Mouse (Mus musculus) megakaryocyte, embryonic 14.5 days (primary cell): ENCODE data around the gene Crb2. TPM values are rescaled to one million over a fixed set of nuclear protein-coding genes. Genes with fewer than 3 reads are reported as not detected.

Source experiments
- H3K27me3 ChIP-seq: replicated peaks from 2 replicates; pipeline ENCODE3; 2012; ENCODE audit warnings: inconsistent platforms
- H3K36me3 ChIP-seq: replicated peaks from 2 replicates; pipeline ENCODE3; 2012; ENCODE audit warnings: low read length, inconsistent platforms, mixed read lengths
- H3K4me1 ChIP-seq: 2 replicates; pipeline ENCODE4 v1.6.1; 2012; ENCODE audit warnings: inconsistent platforms
- H3K4me3 ChIP-seq: replicated peaks from 2 replicates; pipeline ENCODE3; 2012; ENCODE audit warnings: moderate library complexity, mild to moderate bottlenecking, inconsistent platforms
- H3K9me3 ChIP-seq: 2 replicates; pipeline ENCODE4 v1.6.1; 2012; ENCODE audit warnings: inconsistent platforms
- FLI1 ChIP-seq: IDR thresholded peaks from 2 replicates; pipeline ENCODE4 v1.6.1; 2012; ENCODE audit warnings: low read length, inconsistent platforms, mixed read lengths
- GATA1 ChIP-seq: IDR thresholded peaks from 3 replicates; pipeline ENCODE4 v1.6.1; 2012; ENCODE audit warnings: mixed read lengths, low read length, inconsistent platforms, borderline replicate concordance
- polyA plus RNA-seq: library from polyadenylated mRNA; stranded (reverse); fragments of >175 nt; gene quantifications from 2 replicates; pipeline ENCODE4 v1.2.3, GENCODE M21; 2012; ENCODE audit warnings: low replicate concordance; ENCODE audit not compliant: insufficient read depth

Gene Crb2
- polyA plus RNA-seq, 1 experiment = not detected

- Histone ChIP-seq H3K9me3 (no peaks in the 10 kb centered on the region), H3K4me1 (peaks cover 5% of the 10 kb centered on the region; the same call in 1 of the 2 replicates), H3K36me3 (no peaks in the 10 kb centered on the region), H3K27me3 (peaks cover 73% of the 10 kb centered on the region), H3K4me3 (peak overlapping the region; percentile 2)
- TF ChIP-seq GATA1 (no peak), FLI1 (no peak)
Observed at GRCm38 (mm10) chr2:37749323-37749722, 26.7 kb upstream of the Crb2 start.

- Histone ChIP-seq H3K4me1 (peaks cover 5% of the 10 kb centered on the region; the same call in 1 of the 2 replicates), H3K36me3 (no peaks in the 10 kb centered on the region), H3K27me3 (peaks cover 84% of the 10 kb centered on the region), H3K9me3 (no peaks in the 10 kb centered on the region), H3K4me3 (no peak overlapping the region)
- TF ChIP-seq GATA1 (no peak), FLI1 (no peak)
Observed at GRCm38 (mm10) chr2:37751114-37751513, 24.9 kb upstream of the Crb2 start.

- Histone ChIP-seq H3K4me3 (no peak overlapping the region), H3K9me3 (no peaks in the 10 kb centered on the region), H3K4me1 (peaks cover 20% of the 10 kb centered on the region), H3K36me3 (no peaks in the 10 kb centered on the region), H3K27me3 (peaks cover 70% of the 10 kb centered on the region)
- TF ChIP-seq GATA1 = no peak
- TF ChIP-seq FLI1 = no peak
Observed at GRCm38 (mm10) chr2:37756220-37756930, 19.7 kb upstream of the Crb2 start.

- Histone ChIP-seq H3K36me3 (no peaks in the 10 kb centered on the region), H3K4me3 (no peak overlapping the region), H3K4me1 (peaks cover 20% of the 10 kb centered on the region), H3K9me3 (no peaks in the 10 kb centered on the region), H3K27me3 (peaks cover 72% of the 10 kb centered on the region)
- TF ChIP-seq GATA1 (no peak), FLI1 (no peak)
Observed at GRCm38 (mm10) chr2:37757016-37757415, 19.0 kb upstream of the Crb2 start.

GRCm38 (mm10) chr2:37757784-37758183 lies 18.3 kb upstream of the Crb2 start:
- TF ChIP-seq GATA1 (no peak), FLI1 (no peak)
- no peaks in the 10 kb centered on the region for H3K9me3 ChIP-seq

GRCm38 (mm10) chr2:37758343-37759015 lies 17.6 kb upstream of the Crb2 start:
- TF ChIP-seq FLI1 = no peak
- no peak for TF ChIP-seq GATA1
- Histone ChIP-seq H3K27me3 (peaks cover 72% of the 10 kb centered on the region), H3K4me3 (no peak overlapping the region), H3K9me3 (no peaks in the 10 kb centered on the region), H3K4me1 (peaks cover 15% of the 10 kb centered on the region), H3K36me3 (no peaks in the 10 kb centered on the region)

More at GRCm38 (mm10) chr2:37757784-37758183, 18.3 kb upstream of the Crb2 start:
- Histone ChIP-seq H3K36me3 (no peaks in the 10 kb centered on the region), H3K27me3 (peaks cover 72% of the 10 kb centered on the region), H3K4me1 (peaks cover 15% of the 10 kb centered on the region), H3K4me3 (no peak overlapping the region)

GRCm38 (mm10) chr2:37760633-37761032 lies 15.4 kb upstream of the Crb2 start:
- H3K36me3 ChIP-seq = no peaks in the 10 kb centered on the region
- no peaks in the 10 kb centered on the region for H3K9me3 ChIP-seq
- no peak for TF ChIP-seq FLI1
- TF ChIP-seq GATA1 = no peak
- H3K27me3 ChIP-seq = peaks cover 74% of the 10 kb centered on the region
- no peak overlapping the region for H3K4me3 ChIP-seq
- H3K4me1 ChIP-seq = peaks cover 21% of the 10 kb centered on the region

- H3K9me3 ChIP-seq = no peaks in the 10 kb centered on the region
- no peak overlapping the region for H3K4me3 ChIP-seq
- H3K4me1 ChIP-seq = peaks cover 24% of the 10 kb centered on the region
- no peak for TF ChIP-seq GATA1
- TF ChIP-seq FLI1 = no peak
- H3K27me3 ChIP-seq = peaks cover 84% of the 10 kb centered on the region
- no peaks in the 10 kb centered on the region for H3K36me3 ChIP-seq
Observed at GRCm38 (mm10) chr2:37763638-37764037, 12.4 kb upstream of the Crb2 start.

GRCm38 (mm10) chr2:37764514-37764913 lies 11.5 kb upstream of the Crb2 start:
- H3K9me3 ChIP-seq = no peaks in the 10 kb centered on the region
- peaks cover 85% of the 10 kb centered on the region for H3K27me3 ChIP-seq
- peaks cover 24% of the 10 kb centered on the region for H3K4me1 ChIP-seq
- no peak overlapping the region for H3K4me3 ChIP-seq
- TF ChIP-seq GATA1 (no peak), FLI1 (no peak)
- H3K36me3 ChIP-seq = no peaks in the 10 kb centered on the region

GRCm38 (mm10) chr2:37765082-37765483 lies 11.0 kb upstream of the Crb2 start:
- Histone ChIP-seq H3K4me1 (peaks cover 27% of the 10 kb centered on the region), H3K9me3 (no peaks in the 10 kb centered on the region), H3K27me3 (peaks cover 80% of the 10 kb centered on the region), H3K4me3 (peak overlapping the region; percentile 48), H3K36me3 (no peaks in the 10 kb centered on the region)
- TF ChIP-seq FLI1 (no peak), GATA1 (no peak)
